Mouse (Mus musculus) 3134 (cell line): ENCODE measurements at regions not wholly inside any gene's neighbourhood (a gene's known extent, or its start where the extent isn't known, plus 50 kb on each side); places are given as distances from the start of the nearest gene placed in this dataset.

Experiments
- DNase-seq: peaks from one replicate; pipeline ENCODE4 v3.0.0-alpha.2; 2011; ENCODE audit warnings: low spot score; ENCODE audit not compliant: insufficient read length; ENCODE audit errors: extremely low read depth

GRCm38 (mm10) chr11:19736076-19736475 lies 188.1 kb upstream of the Spred2 start:
- DNase-seq, result no peak

DNA sequence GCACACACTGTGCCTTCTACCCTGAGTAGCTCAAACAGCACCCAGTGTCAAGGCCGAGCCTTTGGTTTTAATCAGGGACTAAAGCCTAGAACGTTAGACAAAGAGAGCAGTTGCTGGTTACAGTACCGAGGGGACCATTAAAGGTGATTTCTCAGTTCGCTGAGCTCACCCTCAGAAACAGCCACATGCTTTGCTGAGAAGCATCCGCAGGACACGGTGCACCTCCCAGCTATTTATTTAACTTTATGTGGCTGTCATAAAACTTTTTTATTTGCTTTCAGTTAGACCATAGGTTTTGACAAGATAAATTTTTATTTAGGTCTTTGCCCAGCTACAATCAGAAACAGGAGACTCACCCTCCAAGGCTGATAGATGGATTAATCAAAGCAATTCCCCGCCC lies 187.2 kb upstream of the Spred2 start:
- DNase-seq, result no peak

DNA sequence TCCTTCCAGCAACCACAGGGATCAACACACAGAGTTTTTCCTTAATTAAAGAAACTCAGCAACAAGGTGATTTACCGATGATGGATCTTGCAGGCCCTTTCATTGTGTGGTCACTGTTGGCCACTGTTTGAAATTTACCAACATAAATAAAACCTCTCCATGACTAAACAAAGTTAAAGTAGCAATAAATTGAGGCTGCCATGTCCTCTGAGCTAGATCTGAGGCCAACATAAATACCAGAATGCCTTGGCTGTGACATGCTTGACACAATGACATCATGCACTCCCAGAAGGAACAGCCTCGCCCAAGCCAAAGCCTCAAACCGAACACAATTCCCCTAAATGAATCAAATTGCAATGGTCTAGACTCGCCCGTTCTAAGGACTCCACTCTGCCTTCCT lies 186.8 kb upstream of the Spred2 start:
- peak; percentile 24 for DNase-seq

GRCm38 (mm10) chr11:19737807-19738206 lies 186.4 kb upstream of the Spred2 start:
- no peak for DNase-seq

- no peak for DNase-seq
These were observed 184.5 kb upstream of the Spred2 start for GRCm38 (mm10) chr11:19739527-19740151.

DNA sequence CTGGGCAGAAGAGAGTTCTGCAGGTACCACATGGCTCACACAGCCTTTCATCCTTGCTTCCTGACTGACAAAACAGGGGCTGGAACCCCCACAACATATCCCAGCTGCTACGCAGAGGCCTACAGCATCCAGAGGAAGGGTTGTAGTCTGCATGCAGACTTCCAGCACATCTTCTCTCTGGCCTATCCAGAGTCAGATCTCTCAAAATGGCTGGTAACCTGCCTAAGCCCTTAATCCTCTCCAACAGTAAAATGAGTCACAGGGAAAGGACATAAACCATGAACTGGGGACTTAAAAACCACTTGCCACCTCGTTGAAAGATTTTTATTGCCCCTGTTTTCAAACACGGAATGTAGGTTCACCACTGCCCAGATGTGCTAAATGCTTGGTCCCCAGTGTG lies 183.6 kb upstream of the Spred2 start:
- no peak for DNase-seq

- no peak for DNase-seq
These were observed 176.8 kb upstream of the Spred2 start for GRCm38 (mm10) chr11:19747097-19747972.

GRCm38 (mm10) chr11:19747973-19748559 lies 176.1 kb upstream of the Spred2 start:
- DNase-seq, result no peak

GRCm38 (mm10) chr11:19758892-19759291 lies 165.3 kb upstream of the Spred2 start:
- no peak for DNase-seq

DNA sequence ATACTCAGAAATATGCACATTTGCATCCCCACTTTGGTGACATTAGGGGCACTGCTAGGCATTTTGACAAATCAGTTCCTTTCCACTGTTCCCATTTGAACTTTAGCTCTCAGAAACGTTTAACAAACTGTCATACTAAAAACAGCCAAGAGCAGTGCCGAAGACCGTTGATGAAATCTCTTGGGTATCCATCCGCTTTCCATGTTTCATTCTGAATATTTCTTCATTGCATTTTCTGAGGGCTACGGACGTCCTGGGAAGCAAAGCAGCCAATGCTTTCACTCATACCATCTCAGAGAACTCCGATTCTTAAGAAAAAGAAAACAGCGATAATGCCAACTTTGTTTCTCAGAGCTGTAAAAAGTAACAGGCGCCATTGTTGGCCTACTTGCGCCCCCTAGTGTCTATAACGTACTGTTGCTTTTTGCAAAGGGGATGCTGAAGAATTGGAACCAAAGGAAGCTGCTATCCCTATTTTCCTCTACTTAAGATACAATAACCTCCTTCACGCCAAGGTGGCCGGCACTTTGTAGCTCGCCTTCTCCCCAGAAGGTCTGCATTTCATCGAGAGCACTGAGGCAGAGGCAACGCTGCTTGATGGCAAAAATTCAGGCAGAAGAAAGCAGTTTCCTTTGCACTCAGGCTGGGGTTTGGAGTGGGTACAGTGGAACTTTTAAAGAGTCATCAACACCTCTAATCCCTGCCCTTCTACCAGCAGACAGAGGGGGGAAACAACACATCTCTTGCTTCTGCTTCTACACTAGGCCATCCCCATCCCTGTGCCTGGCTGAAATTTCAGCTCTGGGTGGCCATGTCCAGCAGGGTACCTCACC lies 163.1 kb upstream of the Spred2 start:
- DNase-seq, result peak; percentile 13

- DNase-seq, result no peak
These were observed 162.5 kb upstream of the Spred2 start for GRCm38 (mm10) chr11:19761694-19761976.

GRCm38 (mm10) chr11:19767316-19767715 lies 156.9 kb upstream of the Spred2 start:
- DNase-seq, result no peak

DNA sequence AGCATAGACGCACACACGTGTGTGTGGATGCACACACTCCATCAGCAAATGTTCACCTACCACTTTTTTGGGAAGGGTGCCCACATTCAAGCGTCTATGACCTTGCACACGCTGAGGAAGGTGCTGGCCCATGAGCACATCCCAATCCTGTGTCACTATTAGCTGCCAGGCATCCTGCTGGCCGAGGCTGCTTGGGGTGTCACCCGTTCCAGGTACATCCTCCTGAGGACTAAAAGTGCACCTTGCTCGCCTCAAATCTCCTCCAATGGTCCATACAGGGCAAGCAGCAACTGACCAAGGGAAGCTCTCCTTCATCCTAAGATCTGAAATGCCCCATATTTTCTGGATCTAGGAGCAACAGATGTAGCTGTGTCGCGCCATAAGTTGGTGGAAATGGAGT lies 156.3 kb upstream of the Spred2 start:
- no peak for DNase-seq

GRCm38 (mm10) chr11:19768962-19769361 lies 155.2 kb upstream of the Spred2 start:
- DNase-seq, result no peak

DNA sequence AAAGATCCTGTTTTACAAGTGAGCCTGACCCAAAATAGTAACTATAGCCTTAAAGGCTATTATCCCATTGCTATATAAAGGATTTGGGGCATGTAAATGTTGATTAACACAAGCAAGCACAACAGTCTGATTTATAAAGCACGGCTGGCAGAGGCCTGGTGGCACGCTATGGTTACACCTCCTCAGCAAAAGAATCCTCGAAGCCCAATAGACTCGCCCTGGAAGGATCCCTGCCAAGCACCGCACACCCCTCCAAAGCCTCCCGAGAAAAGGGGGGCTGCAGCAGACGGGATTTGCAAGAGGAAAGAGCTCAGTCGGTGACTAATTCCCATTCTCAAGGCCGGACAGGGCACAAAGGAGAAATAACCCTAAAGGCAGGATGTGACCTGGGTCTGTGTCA lies 150.2 kb upstream of the Spred2 start:
- DNase-seq, result no peak

DNA sequence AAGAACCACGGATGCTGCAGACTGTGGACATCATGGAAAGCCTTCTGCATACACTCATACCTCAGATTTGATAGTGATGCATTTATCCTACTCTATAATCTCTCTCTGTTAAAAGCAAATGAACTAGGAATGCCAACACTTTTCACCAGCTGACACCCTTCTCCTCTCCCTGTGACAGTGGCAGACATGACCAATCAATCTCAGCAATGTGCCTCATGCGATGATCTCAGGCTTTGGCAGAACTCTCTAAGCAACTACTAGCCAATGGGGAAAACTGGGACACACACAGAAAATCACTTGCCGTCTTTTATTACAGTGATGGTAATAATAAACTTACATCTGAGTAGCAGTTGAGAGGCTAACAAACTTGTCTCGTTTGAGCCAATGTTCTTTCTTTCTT lies 148.4 kb upstream of the Spred2 start:
- DNase-seq, result no peak

DNA sequence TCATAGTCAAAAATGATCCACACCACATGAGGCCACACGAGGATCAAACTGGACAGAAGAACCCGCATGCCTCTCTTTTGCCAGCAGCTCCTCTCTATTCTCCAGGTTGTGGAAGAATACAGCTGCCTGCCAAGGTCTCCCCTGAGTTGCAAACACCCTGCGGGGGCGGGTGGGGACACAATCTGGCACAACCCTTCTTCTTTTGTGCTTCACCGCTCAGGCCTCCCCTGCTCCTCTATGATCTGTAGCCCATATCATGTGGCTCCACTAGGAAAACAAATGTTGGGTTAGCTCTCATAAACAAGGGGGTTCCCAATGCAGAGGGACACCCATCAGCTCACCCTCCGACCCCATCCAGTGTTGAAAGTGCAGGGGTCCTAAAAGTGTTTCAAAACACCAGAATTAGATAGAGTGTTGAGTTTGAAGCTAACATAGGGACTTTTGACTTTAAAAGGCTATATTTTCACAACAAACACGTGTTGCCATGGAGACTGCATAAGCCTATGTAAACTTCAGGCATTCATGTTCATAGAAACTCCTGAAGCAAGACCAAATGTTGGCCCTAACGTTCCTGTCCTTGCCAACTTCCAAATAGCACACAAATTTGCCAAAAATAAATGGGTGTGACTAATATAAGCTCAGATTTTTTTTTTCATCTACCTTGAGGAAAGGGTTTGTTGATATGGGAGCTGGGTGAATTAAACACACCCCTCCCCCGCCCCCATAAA lies 147.5 kb upstream of the Spred2 start:
- DNase-seq, result no peak

DNA sequence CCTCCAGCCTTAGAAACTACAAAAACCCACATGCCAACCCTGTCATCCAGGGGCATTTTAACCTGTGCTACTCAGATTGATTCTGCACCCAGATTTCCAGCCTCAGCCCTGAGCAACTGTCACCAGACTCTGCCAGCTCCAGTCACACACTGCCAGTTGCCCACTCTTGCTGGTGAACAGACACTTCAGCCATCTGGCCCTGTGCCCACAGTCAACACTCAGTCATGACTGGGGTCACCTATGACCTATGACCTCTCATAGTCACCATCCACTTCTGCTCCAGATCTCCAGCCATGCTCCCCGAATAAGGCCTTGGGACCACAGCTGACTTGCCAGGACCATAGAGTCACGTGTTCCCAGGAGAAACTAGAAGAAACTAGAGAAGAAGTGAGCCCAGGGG lies 146.0 kb upstream of the Spred2 start:
- DNase-seq, result no peak

GRCm38 (mm10) chr11:19785110-19785509 lies 139.1 kb upstream of the Spred2 start:
- no peak for DNase-seq

GRCm38 (mm10) chr11:19796950-19797670 lies 127.1 kb upstream of the Spred2 start:
- DNase-seq, result no peak
